Mouse (Mus musculus): ENCODE data around the gene Ep400.

GRCm38 (mm10) chr5:110786081-110786835 is 15.7 kb upstream of the Ep400 start:
- TF ChIP-seq CTCF (IDR thresholded peaks at IDR 0.05; ENCODE audit: low read depth, low read length), result peak; percentile 64
- TF ChIP-seq POLR2A (IDR thresholded peaks at IDR 0.05; ENCODE audit: extremely low read depth, insufficient read depth, low read length), result no peak

All from liver, adult 2 months (tissue).